Comparison of ENCODE assay signal across 8 mouse cellular contexts in the genomic region with DNA sequence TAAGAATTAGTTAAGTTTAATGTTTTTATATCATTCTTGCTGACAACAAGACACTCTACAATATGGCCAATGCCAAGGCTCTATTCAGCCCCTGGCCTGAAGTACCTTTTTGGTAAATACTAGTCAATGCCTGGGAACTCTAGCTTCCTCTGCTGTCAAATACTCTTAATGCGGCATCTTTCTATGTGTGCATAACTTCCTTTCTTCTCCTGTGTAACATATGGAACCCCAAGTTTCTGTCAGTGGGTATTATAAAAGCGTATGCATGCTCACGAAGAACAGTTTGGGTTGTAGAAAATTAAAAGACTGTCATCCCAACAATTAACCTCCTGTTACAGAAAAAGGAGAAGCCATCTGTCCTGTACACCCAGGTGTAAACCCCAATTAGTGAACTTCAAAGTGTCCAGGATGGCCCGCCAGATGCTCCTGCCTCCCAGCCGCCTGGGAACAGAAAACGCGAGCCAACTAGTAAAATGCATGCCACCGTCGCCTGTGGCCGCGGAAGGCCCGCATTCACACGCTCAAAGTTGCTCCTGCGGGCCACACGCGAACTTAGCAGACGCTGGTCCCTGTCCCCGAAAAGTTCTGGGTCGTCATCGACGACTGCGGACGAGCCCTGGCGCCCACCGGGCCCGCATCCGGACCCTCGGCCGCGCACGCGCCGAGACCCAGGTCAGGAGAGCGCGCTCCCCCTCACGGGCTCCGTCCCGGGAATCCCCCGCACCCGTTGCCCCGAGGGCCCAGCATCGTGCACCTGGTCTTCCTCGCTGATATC. TPM values are rescaled to one million over a fixed set of nuclear protein-coding genes. Genes with fewer than 3 reads are reported as not detected.
DNase-seq lines count a peak whose midpoint lies in the region; ATAC-seq and TF ChIP-seq lines count a peak whose summit lies in the region.

No protein-coding gene starts in this region.

- DNase-seq in kidney, adult 2 months, result no peak
- no peak for DNase-seq in kidney, postnatal 14 days
- DNase-seq in MEL-GATA-1-ER (ENCODE audit: extremely low read depth, low read depth), result peak; percentile 51
- DNase-seq in forebrain, postnatal 0 days, result no peak
- no peak for DNase-seq in gastrocnemius, postnatal 14 days
- DNase-seq in left cerebral cortex, adult 11 months (ENCODE audit: low spot score), result no peak
- DNase-seq in gastrocnemius, postnatal 4 days (ENCODE audit: low spot score in 2 of 2), result no peak

- peak overlapping the region; percentile 83 for H3K9ac ChIP-seq in forebrain, postnatal 0 days
- peak overlapping the region; percentile 72 for H3K9ac ChIP-seq in liver, embryonic 16.5 days (ENCODE audit: low read depth, low read length)

- ATAC-seq in forebrain, postnatal 0 days, result peak; percentile 72
- ATAC-seq in liver, embryonic 16.5 days (ENCODE audit: low read depth), result peak; percentile 28

- intact Hi-C loops in gastrocnemius, postnatal 14 days (cut with DNase I; ENCODE audit: low total_unique reads), result no loop called here

- H3K27me3 ChIP-seq in kidney, adult 2 months (replicated peaks; ENCODE audit: control insufficient read depth, insufficient read depth, low read length), result no peaks in the 10 kb centered on the region
- H3K27me3 ChIP-seq in forebrain, postnatal 0 days (ENCODE audit: insufficient read depth, low read length), result no peaks in the 10 kb centered on the region
- H3K27me3 ChIP-seq in liver, embryonic 16.5 days (ENCODE audit: control insufficient read depth, insufficient read depth, low read depth, low read length), result no peaks in the 10 kb centered on the region

- H3K36me3 ChIP-seq in kidney, adult 2 months (ENCODE audit: control insufficient read depth, insufficient read depth, low read length), result peaks cover 5% of the 10 kb centered on the region
- peaks cover 21% of the 10 kb centered on the region for H3K36me3 ChIP-seq in forebrain, postnatal 0 days (ENCODE audit: insufficient read depth)
- peaks cover 15% of the 10 kb centered on the region for H3K36me3 ChIP-seq in liver, embryonic 16.5 days (ENCODE audit: control insufficient read depth, insufficient read depth)

- TF ChIP-seq CTCF in kidney, adult 2 months (conservative IDR thresholded peaks at IDR 0.05; ENCODE audit: insufficient read depth, insufficient read length, low read depth, low read length), result no peak
- no peak for TF ChIP-seq CTCF in forebrain, postnatal 0 days (IDR thresholded peaks at IDR 0.05; ENCODE audit: low read depth)

- H3K4me3 ChIP-seq in kidney, adult 2 months (ENCODE audit: insufficient read depth, low read depth, low read length), result peak overlapping the region; percentile 77
- H3K4me3 ChIP-seq in forebrain, postnatal 0 days (ENCODE audit: low read depth, low read length), result peak overlapping the region; percentile 87
- peak overlapping the region; percentile 69 for H3K4me3 ChIP-seq in liver, embryonic 16.5 days (ENCODE audit: low read depth, low read length)

- peak overlapping the region; percentile 17; the same call in 1 of the 2 replicates for H3K27ac ChIP-seq in kidney, adult 2 months (ENCODE audit: insufficient read depth, low read depth, low read length)
- peak overlapping the region; percentile 81 for H3K27ac ChIP-seq in forebrain, postnatal 0 days (ENCODE audit: low read depth, low read length)
- peak overlapping the region; percentile 3 for H3K27ac ChIP-seq in liver, embryonic 16.5 days (ENCODE audit: low read length)

- no peaks in the 10 kb centered on the region for H3K9me3 ChIP-seq in forebrain, postnatal 0 days (ENCODE audit: low read length)
- H3K9me3 ChIP-seq in liver, embryonic 16.5 days (replicated peaks; ENCODE audit: control insufficient read depth, low read length), result no peaks in the 10 kb centered on the region

- H3K4me2 ChIP-seq in forebrain, postnatal 0 days (ENCODE audit: low read depth), result peak overlapping the region; percentile 66
- peak overlapping the region; percentile 57 for H3K4me2 ChIP-seq in liver, embryonic 16.5 days (ENCODE audit: low read depth, low read length)

- TF ChIP-seq POLR2A in kidney, adult 2 months (IDR thresholded peaks at IDR 0.05; ENCODE audit: low read depth, low read length), result no peak

- WGBS in kidney, adult 2 months, result under 1% methylated on average over 43 of the region's 43 CpGs
- under 1% methylated on average over 43 of the region's 43 CpGs for WGBS in forebrain, postnatal 0 days
- under 1% methylated on average over 43 of the region's 43 CpGs for WGBS in liver, embryonic 16.5 days (ENCODE audit: insufficient replicate concordance)

- peaks cover 10% of the 10 kb centered on the region; the same call in 1 of the 2 replicates for H3K4me1 ChIP-seq in kidney, adult 2 months (ENCODE audit: control insufficient read depth, insufficient read depth, low read length)
- H3K4me1 ChIP-seq in forebrain, postnatal 0 days (ENCODE audit: insufficient read depth), result peaks cover 9% of the 10 kb centered on the region
- H3K4me1 ChIP-seq in liver, embryonic 16.5 days (ENCODE audit: control insufficient read depth, low read depth, low read length), result peaks cover 15% of the 10 kb centered on the region

RNA-seq across cellular contexts. Expression of gene Eif3m, which starts 0.5 kb away (rescaled TPM):
- 35.0 and 44.4 TPM in 2 replicates for polyA plus RNA-seq in kidney, adult 2 months (2012; rRNA removed)
- total RNA-seq in forebrain, postnatal 0 days (2014; rRNA removed), result 192 and 234 TPM in 2 replicates
- polyA plus RNA-seq in forebrain, postnatal 0 days (2015; fragmentation: Nextera tagmentation; extraction: Ambion mirVana), result 191 and 230 TPM in 2 replicates
- polyA plus RNA-seq in liver, embryonic 16.5 days (2015; fragmentation: Nextera tagmentation; extraction: Ambion mirVana), result 110 and 126 TPM in 2 replicates
- total RNA-seq in gastrocnemius, postnatal 14 days (2021), result 100 to 1,000 TPM; 100 to 102 TPM
- 100 to 1,000 TPM; 134 to 136 TPM for total RNA-seq in gastrocnemius, postnatal 4 days (2021)

Comparison
In these comparisons a context has a peak if more than half of its experiments do, and no peak if none do; other contexts are left out.
1. H3K27ac ChIP-seq: peak in every context shown above with its lines; median percentile 81 in forebrain, postnatal 0 days; 17 in kidney, adult 2 months; 3 in liver, embryonic 16.5 days.